Mouse (Mus musculus) limb, embryonic 14.5 days (tissue): ENCODE data around the gene Ntmt1. TPM values are rescaled to one million over a fixed set of nuclear protein-coding genes. Genes with fewer than 3 reads are reported as not detected.

ENCODE experiments used
- ATAC-seq: fragments of 200-750 bp; cut with Nextera tagmentation; 2 replicates; pipeline ENCODE4 v1.8.0; 2017; ENCODE audit warnings: low read depth, moderate number of reproducible peaks, moderate TSS enrichment; ENCODE audit not compliant: low FRiP score
- DNase-seq: peaks from one replicate; pipeline ENCODE4 v3.0.0-alpha.2; 2015; ENCODE audit warnings: low spot score
- H3K27ac ChIP-seq: fragments of 300-500 bp; sonication (generic); replicated peaks from 2 replicates; pipeline ENCODE4 v1.5.1; 2014; ENCODE audit warnings: low read depth, mild to moderate bottlenecking, low read length, moderate library complexity, mixed read lengths
- H3K27me3 ChIP-seq: fragments of 300-500 bp; sonication (generic); 2 replicates; pipeline ENCODE4 v1.6.1; 2014; ENCODE audit warnings: low read length, mixed read lengths; ENCODE audit not compliant: control insufficient read depth, insufficient read depth
- H3K36me3 ChIP-seq: fragments of 300-500 bp; sonication (generic); 2 replicates; pipeline ENCODE4 v1.6.1; 2014; ENCODE audit warnings: mild to moderate bottlenecking, low read length, moderate library complexity, mixed read lengths; ENCODE audit not compliant: control insufficient read depth, insufficient read depth
- H3K4me1 ChIP-seq: fragments of 300-500 bp; sonication (generic); 2 replicates; pipeline ENCODE4 v1.6.1; 2014; ENCODE audit warnings: antibody characterized with exemption, low read length, mixed read lengths; ENCODE audit not compliant: control insufficient read depth, insufficient read depth
- H3K4me2 ChIP-seq: fragments of 300-500 bp; sonication (generic); replicated peaks from 2 replicates; pipeline ENCODE4 v1.6.1; 2014; ENCODE audit warnings: low read depth, mild to moderate bottlenecking, low read length, moderate library complexity; ENCODE audit not compliant: severe bottlenecking
- H3K4me3 ChIP-seq: fragments of 300-500 bp; sonication (generic); replicated peaks from 2 replicates; pipeline ENCODE4 v1.5.1; 2014; ENCODE audit warnings: low read length
- H3K9ac ChIP-seq: fragments of 300-500 bp; sonication (generic); 2 replicates; pipeline ENCODE4 v1.6.1; 2014; ENCODE audit warnings: mild to moderate bottlenecking, low read depth, low read length, moderate library complexity; ENCODE audit not compliant: severe bottlenecking
- H3K9me3 ChIP-seq: fragments of 300-500 bp; sonication (generic); 2 replicates; pipeline ENCODE4 v1.6.1; 2016; ENCODE audit warnings: low read length; ENCODE audit not compliant: control insufficient read depth
- POLR2A ChIP-seq: fragments of 200-500 bp; IDR thresholded peaks from 2 replicates; pipeline ENCODE4 v1.8.0; 2012; ENCODE audit warnings: inconsistent platforms, mild to moderate bottlenecking, moderate library complexity, borderline replicate concordance; ENCODE audit not compliant: insufficient read depth, insufficient read length; ENCODE audit errors: extremely low read depth
- WGBS: fragments of 180-500 bp; shearing (Covaris S2); extraction: QIAGEN DNeasy Blood & Tissue Kit; methylation state at CpG from one replicate; pipeline ENCODE4 v1.1.7; 2014; 5-methylcytosine and 5-hydroxymethylcytosine counted together
- polyA plus RNA-seq, 2 experiments: library from polyadenylated mRNA; depleted of rRNA in 1 of 2; stranded (reverse) in 1 of 2; unstranded in 1 of 2; fragments of >200 nt; fragmentation: Nextera tagmentation in 1 of 2; extraction: Ambion mirVana in 1 of 2; gene quantifications; 2 replicates each; pipeline versions ENCODE4 v1.2.1 to v1.2.3; 2012 to 2014

The Ntmt1 gene
- polyA plus RNA-seq, 2 experiments, result 59.5 to 84.2 TPM

GRCm38 (mm10) chr2:30760706-30761105 is 46.9 kb upstream of the Ntmt1 start:
- no peak for DNase-seq
- H3K36me3 ChIP-seq, result no peaks in the 10 kb centered on the region
- no peaks in the 10 kb centered on the region for H3K27me3 ChIP-seq
- H3K4me2 ChIP-seq, result no peak overlapping the region
- 38% methylated on average over 6 of the region's 6 CpGs for WGBS
- no peak overlapping the region for H3K4me3 ChIP-seq
- no peaks in the 10 kb centered on the region for H3K9me3 ChIP-seq
- H3K27ac ChIP-seq, result no peak overlapping the region
- TF ChIP-seq POLR2A, result no peak
- no peak overlapping the region for H3K9ac ChIP-seq
- H3K4me1 ChIP-seq, result peaks cover 22% of the 10 kb centered on the region
- no peak for ATAC-seq

GRCm38 (mm10) chr2:30766446-30766845 is 41.2 kb upstream of the Ntmt1 start:
- Histone ChIP-seq H3K36me3 (no peaks in the 10 kb centered on the region), H3K4me2 (no peak overlapping the region), H3K27ac (no peak overlapping the region), H3K4me1 (peaks cover 3% of the 10 kb centered on the region; the same call in 1 of the 2 replicates), H3K4me3 (no peak overlapping the region), H3K9ac (no peak overlapping the region), H3K27me3 (no peaks in the 10 kb centered on the region), H3K9me3 (no peaks in the 10 kb centered on the region)
- DNase-seq (no peak), ATAC-seq (no peak)
- TF ChIP-seq POLR2A, result no peak
- 85% methylated on average over 5 of the region's 5 CpGs for WGBS

GRCm38 (mm10) chr2:30767626-30768240 is 39.9 kb upstream of the Ntmt1 start:
- no peak for TF ChIP-seq POLR2A
- H3K4me3 ChIP-seq, result no peak overlapping the region
- DNase-seq (no peak), ATAC-seq (no peak)
- H3K9ac ChIP-seq, result no peak overlapping the region
- H3K36me3 ChIP-seq, result no peaks in the 10 kb centered on the region
- no peaks in the 10 kb centered on the region for H3K9me3 ChIP-seq
- no peaks in the 10 kb centered on the region for H3K27me3 ChIP-seq
- H3K4me2 ChIP-seq, result no peak overlapping the region
- 66% methylated on average over 7 of the region's 7 CpGs for WGBS
- no peak overlapping the region for H3K27ac ChIP-seq
- peaks cover 14% of the 10 kb centered on the region for H3K4me1 ChIP-seq

GRCm38 (mm10) chr2:30768529-30768928 is 39.1 kb upstream of the Ntmt1 start:
- Histone ChIP-seq H3K27ac (no peak overlapping the region), H3K36me3 (no peaks in the 10 kb centered on the region), H3K9ac (no peak overlapping the region), H3K9me3 (no peaks in the 10 kb centered on the region), H3K4me3 (no peak overlapping the region), H3K4me2 (no peak overlapping the region), H3K27me3 (no peaks in the 10 kb centered on the region), H3K4me1 (peaks cover 15% of the 10 kb centered on the region)
- no peak for TF ChIP-seq POLR2A
- no peak for ATAC-seq
- 84% methylated on average over 5 of the region's 5 CpGs for WGBS
- DNase-seq, result no peak

GRCm38 (mm10) chr2:30769187-30769586 is 38.4 kb upstream of the Ntmt1 start:
- Histone ChIP-seq H3K4me3 (no peak overlapping the region), H3K27ac (no peak overlapping the region), H3K9me3 (no peaks in the 10 kb centered on the region), H3K4me2 (no peak overlapping the region), H3K4me1 (peaks cover 15% of the 10 kb centered on the region), H3K36me3 (no peaks in the 10 kb centered on the region), H3K27me3 (no peaks in the 10 kb centered on the region), H3K9ac (no peak overlapping the region)
- 52% methylated on average over 6 of the region's 6 CpGs for WGBS
- no peak for TF ChIP-seq POLR2A
- DNase-seq (no peak), ATAC-seq (no peak)
